Mouse (Mus musculus): ENCODE measurements around the gene Lyzl4. TPM values are rescaled to one million over a fixed set of nuclear protein-coding genes. Genes with fewer than 3 reads are reported as not detected.

Gene Lyzl4
- polyA plus RNA-seq, 1 experiment, result 0.09 TPM

- WGBS, result 81% methylated on average over 5 of the region's 5 CpGs
- no peak for DNase-seq (ENCODE audit: low read depth, low spot score)
Measured at GRCm38 (mm10) chr9:121550327-121550771, 91.5 kb downstream of the Lyzl4 start.

- no peak for DNase-seq (ENCODE audit: low read depth, low spot score)
Measured at GRCm38 (mm10) chr9:121549444-121549843, 92.5 kb downstream of the Lyzl4 start.

GRCm38 (mm10) chr9:121549010-121549409 lies 92.9 kb downstream of the Lyzl4 start:
- WGBS, result 33% methylated on average over 5 of the region's 5 CpGs

GRCm38 (mm10) chr9:121547431-121547830 lies 94.5 kb downstream of the Lyzl4 start:
- 21% methylated on average over 4 of the region's 4 CpGs for WGBS
- no peak for DNase-seq (ENCODE audit: low read depth, low spot score)

More at GRCm38 (mm10) chr9:121549010-121549409, 92.9 kb downstream of the Lyzl4 start:
- DNase-seq (ENCODE audit: low read depth, low spot score), result no peak

- DNase-seq (ENCODE audit: low read depth, low spot score), result no peak
Measured at GRCm38 (mm10) chr9:121541530-121541929, 100.4 kb downstream of the Lyzl4 start.

DNA sequence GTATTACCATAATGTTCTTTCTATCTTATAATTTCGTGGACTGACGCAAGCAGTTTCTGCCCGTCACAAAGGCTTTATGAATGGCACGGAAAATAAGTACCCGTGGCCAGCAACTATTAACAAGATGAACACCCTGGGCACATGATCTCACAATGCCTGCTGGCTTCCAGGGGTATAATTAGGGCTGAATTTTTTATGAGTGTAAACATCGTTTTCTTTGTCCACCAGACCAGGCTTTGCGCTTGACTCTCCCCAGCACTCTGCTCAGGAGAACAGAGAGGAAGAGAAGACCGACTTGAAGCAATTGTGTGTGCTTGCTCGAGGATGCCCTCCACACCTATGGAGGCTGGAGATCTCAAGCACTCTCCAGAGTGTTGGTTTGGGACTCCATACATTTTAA lies 109.3 kb downstream of the Lyzl4 start:
- WGBS, result 69% methylated on average over 9 of the region's 9 CpGs
- no peak for DNase-seq (ENCODE audit: low read depth, low spot score)

- WGBS, result 80% methylated on average over 8 of the region's 8 CpGs
- DNase-seq (ENCODE audit: low read depth, low spot score), result no peak
Measured at GRCm38 (mm10) chr9:121528605-121529357, 113.1 kb downstream of the Lyzl4 start.

Other genes with a start within 250 kb of the Lyzl4 start
- 35.1 and 63.8 TPM in 2 replicates for gene Cck, start 146.4 kb downstream of the Lyzl4 start, polyA plus RNA-seq (2012; rRNA removed)
- gene Vipr1, start 620 bp upstream of the Lyzl4 start, polyA plus RNA-seq (2012; rRNA removed), result 37.9 and 95.5 TPM in 2 replicates
- 4.7 and 17.9 TPM in 2 replicates for gene Sec22c, start 63.4 kb upstream of the Lyzl4 start, polyA plus RNA-seq (2012; rRNA removed)
- gene Ss18l2, start 68.2 kb upstream of the Lyzl4 start, polyA plus RNA-seq (2012; rRNA removed), result 25.3 and 26.0 TPM in 2 replicates
- gene Nktr, start 77.1 kb upstream of the Lyzl4 start, polyA plus RNA-seq (2012; rRNA removed), result 24.5 and 52.2 TPM in 2 replicates
- 8.1 and 9.4 TPM in 2 replicates for gene Zfp651, start 117.2 kb upstream of the Lyzl4 start, polyA plus RNA-seq (2012; rRNA removed)
- 0.06 and 0.11 TPM in 2 replicates for gene Klhl40, start 135.5 kb upstream of the Lyzl4 start, polyA plus RNA-seq (2012; rRNA removed)
- gene Hhatl, start 150.4 kb upstream of the Lyzl4 start, polyA plus RNA-seq (2012; rRNA removed), result 4.2 and 4.9 TPM in 2 replicates
- gene Ccdc13, start 197.4 kb upstream of the Lyzl4 start, polyA plus RNA-seq (2012; rRNA removed), result 0.21 and 0.30 TPM in 2 replicates
- gene Higd1a, start 216.3 kb upstream of the Lyzl4 start, polyA plus RNA-seq (2012; rRNA removed), result 18.4 and 29.0 TPM in 2 replicates

Measured in large intestine, adult 2 months (tissue).